Comparison of ENCODE assay signal across 8 mouse cellular contexts in the genomic region with DNA sequence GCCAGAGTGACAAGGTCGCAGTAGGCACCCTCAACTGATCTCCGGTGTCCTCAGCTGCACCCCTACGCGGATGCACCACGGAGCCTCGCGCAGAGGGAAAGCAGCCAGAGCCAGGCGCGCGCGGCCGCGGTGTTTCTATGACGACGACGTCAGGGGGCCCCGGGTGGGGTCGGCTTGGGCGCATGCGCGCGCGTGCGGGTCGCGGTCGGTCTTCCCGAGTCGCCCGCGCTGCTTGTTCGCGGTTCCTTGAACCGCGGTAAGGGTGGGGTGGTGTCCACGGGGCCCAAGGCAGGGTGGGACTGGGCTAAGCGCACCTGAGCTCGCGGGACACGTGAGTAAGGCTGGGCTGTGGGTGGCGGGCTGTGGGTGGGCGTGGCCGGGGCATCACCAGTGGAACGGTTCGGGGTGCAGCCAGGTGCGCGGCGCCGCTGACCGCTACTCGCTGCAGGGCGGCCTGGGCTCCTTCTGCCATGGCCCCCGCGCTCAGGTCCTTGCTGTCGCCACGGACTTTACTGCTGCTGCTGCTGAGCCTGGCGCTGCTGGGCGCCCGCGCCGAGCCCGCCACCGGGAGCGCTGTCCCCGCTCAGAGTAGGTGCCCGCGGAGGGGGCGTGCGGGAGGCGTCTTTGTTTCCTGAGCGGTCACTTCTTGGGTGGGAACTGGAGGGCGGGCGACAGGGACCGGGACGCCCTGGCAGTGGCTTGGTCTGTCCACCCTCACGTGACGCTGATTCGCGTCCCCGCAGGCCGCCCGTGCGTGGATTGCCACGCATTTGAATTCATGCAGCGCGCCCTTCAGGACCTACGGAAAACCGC. TPM values are rescaled to one million over a fixed set of nuclear protein-coding genes. Genes with fewer than 3 reads are reported as not detected.
A peak's percentile ranks its signal among the peaks of the same experiment; 100 is the strongest.
DNase-seq lines count a peak whose midpoint lies in the region; ATAC-seq and TF ChIP-seq lines count a peak whose summit lies in the region.

Gene Gm1673, plus strand, starts transcription at position 125 of the 813 bp plus-strand sequence.

- H3K36me3 ChIP-seq in erythroblast, embryonic 14.5 days (ENCODE audit: control insufficient read depth): no peaks in the 10 kb centered on the region
- peaks cover 12% of the 10 kb centered on the region for H3K36me3 ChIP-seq in embryonic facial prominence, embryonic 10.5 days (replicated peaks)
- H3K36me3 ChIP-seq in heart, adult 2 months (ENCODE audit: control insufficient read depth, insufficient read depth, low read length): no peaks in the 10 kb centered on the region
- H3K36me3 ChIP-seq in limb, embryonic 14.5 days (ENCODE audit: control insufficient read depth, insufficient read depth, low read length): peaks cover 10% of the 10 kb centered on the region
- H3K36me3 ChIP-seq in midbrain, embryonic 16.5 days (ENCODE audit: control insufficient read depth, insufficient read depth, low read length): peaks cover 4% of the 10 kb centered on the region; the same call in 1 of the 2 replicates
- no peaks in the 10 kb centered on the region for H3K36me3 ChIP-seq in stomach, embryonic 15.5 days

- H3K9me3 ChIP-seq in erythroblast, embryonic 14.5 days (ENCODE audit: control insufficient read depth, low read length): no peaks in the 10 kb centered on the region
- 0 out of 2 replicates have a peak, but pooled peaks cover 2% of the 10 kb centered on the region for H3K9me3 ChIP-seq in embryonic facial prominence, embryonic 10.5 days
- H3K9me3 ChIP-seq in limb, embryonic 14.5 days (ENCODE audit: control insufficient read depth, low read length): no peaks in the 10 kb centered on the region
- no peaks in the 10 kb centered on the region for H3K9me3 ChIP-seq in midbrain, embryonic 16.5 days (replicated peaks; ENCODE audit: control insufficient read depth, low read length, poor library complexity, severe bottlenecking)
- no peaks in the 10 kb centered on the region for H3K9me3 ChIP-seq in stomach, embryonic 15.5 days

- TF ChIP-seq EP300 in heart, adult 2 months (IDR thresholded peaks at IDR 0.05; ENCODE audit: insufficient read depth, low read depth, low read length): no peak

- peak within 1 kb of the TSS; percentile 93 for H3K27ac ChIP-seq in embryonic facial prominence, embryonic 10.5 days (replicated peaks)
- H3K27ac ChIP-seq in heart, adult 2 months: no peak within 1 kb of the TSS
- H3K27ac ChIP-seq in limb, embryonic 14.5 days (replicated peaks; ENCODE audit: low read depth, low read length): peak within 1 kb of the TSS; percentile 71
- peak within 1 kb of the TSS; percentile 92 for H3K27ac ChIP-seq in midbrain, embryonic 16.5 days (ENCODE audit: low read length)
- peak within 1 kb of the TSS; percentile 48; the same call in 1 of the 2 replicates for H3K27ac ChIP-seq in stomach, embryonic 15.5 days

- H3K9ac ChIP-seq in heart, adult 2 months (ENCODE audit: low read depth, low read length): peak within 1 kb of the TSS; percentile 60
- H3K9ac ChIP-seq in limb, embryonic 14.5 days (ENCODE audit: low read depth, low read length, severe bottlenecking): peak within 1 kb of the TSS; percentile 71
- peak within 1 kb of the TSS; percentile 98 for H3K9ac ChIP-seq in midbrain, embryonic 16.5 days (ENCODE audit: low read depth, low read length)
- H3K9ac ChIP-seq in stomach, embryonic 15.5 days: peak within 1 kb of the TSS; percentile 54

- WGBS in embryonic facial prominence, embryonic 10.5 days: under 1% methylated on average over 88 of the region's 88 CpGs
- WGBS in heart, adult 2 months: under 1% methylated on average over 84 of the region's 88 CpGs
- under 1% methylated on average over 64 of the region's 88 CpGs for WGBS in limb, embryonic 14.5 days
- under 1% methylated on average over 76 of the region's 88 CpGs for WGBS in midbrain, embryonic 16.5 days
- under 1% methylated on average over 85 of the region's 88 CpGs for WGBS in stomach, embryonic 15.5 days

- no peaks in the 10 kb centered on the region for H3K79me2 ChIP-seq in heart, adult 2 months (replicated peaks; ENCODE audit: control insufficient read depth, insufficient read depth, low read length)

- peaks cover 6% of the 10 kb centered on the region for H3K4me1 ChIP-seq in erythroblast, embryonic 14.5 days (ENCODE audit: control insufficient read depth)
- peaks cover 40% of the 10 kb centered on the region for H3K4me1 ChIP-seq in embryonic facial prominence, embryonic 10.5 days
- H3K4me1 ChIP-seq in heart, adult 2 months (ENCODE audit: control insufficient read depth, insufficient read depth, low read length): no peaks in the 10 kb centered on the region
- peaks cover 12% of the 10 kb centered on the region for H3K4me1 ChIP-seq in limb, embryonic 14.5 days (ENCODE audit: control insufficient read depth, insufficient read depth, low read length)
- H3K4me1 ChIP-seq in midbrain, embryonic 16.5 days (ENCODE audit: control insufficient read depth, insufficient read depth, low read length): peaks cover 24% of the 10 kb centered on the region
- H3K4me1 ChIP-seq in stomach, embryonic 15.5 days: peaks cover 12% of the 10 kb centered on the region

- ATAC-seq in erythroblast, adult 5-6 weeks (replicated peaks; ENCODE audit: low FRiP score, poor library complexity, severe bottlenecking): no peak
- ATAC-seq in limb, embryonic 14.5 days (ENCODE audit: low FRiP score, low read depth): peak; percentile 91
- ATAC-seq in midbrain, embryonic 16.5 days: peak; percentile 90
- peak; percentile 75 for ATAC-seq in stomach, embryonic 15.5 days (ENCODE audit: insufficient read depth, low FRiP score, low read depth)

- intact Hi-C loops in heart, adult 2 months (cut with DNase I): no loop called here

- H3K4me3 ChIP-seq in erythroblast, embryonic 14.5 days (replicated peaks): peak within 1 kb of the TSS; percentile 52
- H3K4me3 ChIP-seq in embryonic facial prominence, embryonic 10.5 days: peak within 1 kb of the TSS; percentile 97
- H3K4me3 ChIP-seq in heart, adult 2 months: peak within 1 kb of the TSS; percentile 77
- peak within 1 kb of the TSS; percentile 92 for H3K4me3 ChIP-seq in limb, embryonic 14.5 days (replicated peaks; ENCODE audit: low read length)
- peak within 1 kb of the TSS; percentile 96 for H3K4me3 ChIP-seq in midbrain, embryonic 16.5 days (ENCODE audit: low read depth, low read length)
- peak within 1 kb of the TSS; percentile 85 for H3K4me3 ChIP-seq in stomach, embryonic 15.5 days (replicated peaks)

- H3K27me3 ChIP-seq in erythroblast, embryonic 14.5 days (ENCODE audit: control insufficient read depth): peaks cover 51% of the 10 kb centered on the region
- H3K27me3 ChIP-seq in embryonic facial prominence, embryonic 10.5 days (replicated peaks; ENCODE audit: low read depth, poor library complexity, severe bottlenecking): peaks cover 6% of the 10 kb centered on the region; the same call in 1 of the 2 replicates
- no peaks in the 10 kb centered on the region for H3K27me3 ChIP-seq in heart, adult 2 months (ENCODE audit: control insufficient read depth, insufficient read depth, low read length)
- no peaks in the 10 kb centered on the region for H3K27me3 ChIP-seq in limb, embryonic 14.5 days (ENCODE audit: control insufficient read depth, insufficient read depth, low read length)
- H3K27me3 ChIP-seq in midbrain, embryonic 16.5 days (ENCODE audit: control insufficient read depth, insufficient read depth, low read depth, low read length): no peaks in the 10 kb centered on the region
- H3K27me3 ChIP-seq in stomach, embryonic 15.5 days (replicated peaks): no peaks in the 10 kb centered on the region; the same call in 1 of the 2 replicates

- DNase-seq in embryonic facial prominence, embryonic 10.5 days (ENCODE audit: low spot score): peak; percentile 94
- peak; percentile 82 to 83 for DNase-seq in heart, adult 2 months
- DNase-seq in kidney, adult 9 months: peak; percentile 39
- DNase-seq in limb, embryonic 14.5 days (ENCODE audit: low spot score): peak; percentile 91

- TF ChIP-seq POLR2A in heart, adult 2 months (IDR thresholded peaks at IDR 0.05; ENCODE audit: insufficient read depth, low read depth, low read length): 0 out of 2 replicates have a peak, but pooled peaks have one; percentile 13
- 0 out of 2 replicates have a peak, but pooled peaks have one; percentile 36 for TF ChIP-seq POLR2A in limb, embryonic 14.5 days (IDR thresholded peaks at IDR 0.05; ENCODE audit: borderline replicate concordance, extremely low read depth, insufficient read depth, insufficient read length)

- peak; percentile 67 for TF ChIP-seq CTCF in heart, adult 2 months (IDR thresholded peaks at IDR 0.05)

- H3K4me2 ChIP-seq in limb, embryonic 14.5 days (replicated peaks; ENCODE audit: low read depth, low read length, severe bottlenecking): peak within 1 kb of the TSS; percentile 93
- peak within 1 kb of the TSS; percentile 86 for H3K4me2 ChIP-seq in midbrain, embryonic 16.5 days (ENCODE audit: low read length)
- peak within 1 kb of the TSS; percentile 95 for H3K4me2 ChIP-seq in stomach, embryonic 15.5 days

RNA-seq across cellular contexts. Expression of gene Gm1673, which starts in this region (rescaled TPM):
- polyA plus RNA-seq in erythroblast, embryonic 14.5 days (2012): 0.15 TPM in 1 of 2 replicates, not detected in the other
- total RNA-seq in erythroblast, adult 5-6 weeks (2015; ENCODE audit: low replicate concordance): not detected in 2 replicates
- 1.5 and 3.1 TPM in 2 replicates for total RNA-seq in erythroblast, adult 5-6 weeks (2017; ENCODE audit: low replicate concordance)
- polyA plus RNA-seq in embryonic facial prominence, embryonic 10.5 days (2016; fragmentation: Nextera tagmentation; extraction: Ambion mirVana): 211 and 214 TPM in 2 replicates
- 1 to 10 TPM; 2.2 to 2.6 TPM for total RNA-seq in heart, adult 2 months (2021)
- polyA plus RNA-seq in heart, adult 2 months (2012; rRNA removed): 3.7 and 7.6 TPM in 2 replicates
- 114 and 171 TPM in 2 replicates for polyA plus RNA-seq in limb, embryonic 14.5 days (2012; rRNA removed)
- 85.0 and 85.1 TPM in 2 replicates for polyA plus RNA-seq in limb, embryonic 14.5 days (2014; fragmentation: Nextera tagmentation; extraction: Ambion mirVana)
- 654 and 658 TPM in 2 replicates for polyA plus RNA-seq in midbrain, embryonic 16.5 days (2015; fragmentation: Nextera tagmentation; extraction: Ambion mirVana)
- polyA plus RNA-seq in stomach, embryonic 15.5 days (2015; fragmentation: Nextera tagmentation; extraction: Ambion mirVana): 67.5 and 71.5 TPM in 2 replicates

Comparison
In these comparisons a context has a peak if more than half of its experiments do, and no peak if none do; other contexts are left out.
1. DNase-seq: peak in every context shown above with its lines; median percentile 94 in embryonic facial prominence, embryonic 10.5 days; 91 in limb, embryonic 14.5 days; 82 in heart, adult 2 months; 39 in kidney, adult 9 months.